Mouse (Mus musculus): Measurements from ENCODE around the gene Spry2. TPM values are rescaled to one million over a fixed set of nuclear protein-coding genes. Genes with fewer than 3 reads are reported as not detected.

The Spry2 gene
- total RNA-seq, 2 experiments from 2014 or later = 9.9 to 11.6 TPM

- no peak for ATAC-seq (replicated peaks; ENCODE audit: poor library complexity)
These were observed 3.0 kb downstream of the Spry2 start for GRCm38 (mm10) chr14:105893623-105893995.

GRCm38 (mm10) chr14:105892941-105893622 is 3.5 kb downstream of the Spry2 start:
- no peak for ATAC-seq (replicated peaks; ENCODE audit: poor library complexity)

DNA sequence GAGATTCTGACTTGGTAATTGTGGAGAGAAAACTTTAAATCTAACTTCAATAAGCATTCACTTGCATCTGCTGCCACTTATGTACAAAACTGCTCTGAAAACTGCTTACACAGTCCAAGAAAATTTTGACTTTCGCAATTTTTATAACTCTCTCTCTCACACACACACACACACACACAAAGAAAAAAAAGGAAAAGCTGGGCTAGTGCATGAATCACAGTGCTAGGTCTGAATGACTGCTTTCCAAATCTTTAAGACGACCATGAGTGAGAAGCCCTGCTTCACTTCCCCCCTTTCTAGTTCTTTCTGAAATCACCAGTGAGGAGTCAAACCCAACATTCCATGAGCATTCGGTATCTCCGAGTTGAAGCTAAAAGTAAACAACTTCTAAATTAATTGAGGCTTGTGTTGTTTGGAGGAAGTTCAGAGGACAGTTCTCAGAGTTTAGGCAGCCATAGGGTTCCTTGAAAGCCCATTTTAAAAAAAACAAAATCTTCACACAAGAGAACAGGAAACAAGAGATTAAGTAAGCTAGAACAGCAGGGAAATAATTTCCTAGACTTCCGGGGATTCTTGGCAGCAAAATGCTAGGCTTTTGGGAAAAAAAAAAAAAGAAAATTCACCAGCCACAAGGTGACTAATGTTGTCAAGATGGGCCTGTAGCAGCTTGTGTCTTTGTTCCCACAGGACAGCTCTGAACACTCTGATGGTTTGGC is 5.9 kb downstream of the Spry2 start:
- ATAC-seq (replicated peaks; ENCODE audit: poor library complexity) = no peak

DNA sequence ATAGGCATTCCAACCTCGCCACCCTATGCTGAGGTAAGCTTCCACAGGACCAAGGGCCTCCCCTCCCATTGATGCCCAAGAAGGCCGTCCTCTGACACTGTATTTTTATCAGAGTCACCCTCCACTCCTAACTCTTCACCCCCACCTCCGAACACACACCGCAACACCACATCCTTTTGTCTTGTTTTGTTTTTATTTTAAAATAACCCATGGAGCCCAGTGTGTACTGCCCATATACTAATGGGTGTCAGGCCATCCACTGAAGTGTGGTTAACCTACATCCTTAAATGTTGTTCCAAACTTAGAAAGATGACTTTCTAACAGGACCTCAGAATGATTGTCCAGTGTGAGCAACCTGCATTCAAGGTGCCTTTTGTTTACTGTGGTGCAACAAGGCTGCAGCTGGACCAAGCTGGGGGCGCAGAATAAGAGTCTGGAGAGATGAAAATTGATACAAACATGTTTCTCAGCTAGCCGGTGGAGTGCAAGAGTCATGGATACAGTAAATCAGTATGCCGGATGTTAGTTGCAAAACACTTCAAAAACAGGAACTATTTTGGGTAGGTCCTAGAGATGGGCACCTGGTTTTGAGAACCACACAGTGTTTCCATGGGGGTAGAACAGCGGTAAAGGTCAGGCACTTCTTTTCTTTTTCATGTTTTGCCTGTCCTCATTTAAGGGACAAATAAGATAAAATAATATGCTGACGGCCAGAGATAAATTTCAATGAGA is 9.8 kb downstream of the Spry2 start:
- ATAC-seq (replicated peaks; ENCODE audit: poor library complexity) = peak; percentile 91

- ATAC-seq (replicated peaks; ENCODE audit: poor library complexity) = no peak
These were observed 11.4 kb downstream of the Spry2 start for GRCm38 (mm10) chr14:105885249-105885648.

DNA sequence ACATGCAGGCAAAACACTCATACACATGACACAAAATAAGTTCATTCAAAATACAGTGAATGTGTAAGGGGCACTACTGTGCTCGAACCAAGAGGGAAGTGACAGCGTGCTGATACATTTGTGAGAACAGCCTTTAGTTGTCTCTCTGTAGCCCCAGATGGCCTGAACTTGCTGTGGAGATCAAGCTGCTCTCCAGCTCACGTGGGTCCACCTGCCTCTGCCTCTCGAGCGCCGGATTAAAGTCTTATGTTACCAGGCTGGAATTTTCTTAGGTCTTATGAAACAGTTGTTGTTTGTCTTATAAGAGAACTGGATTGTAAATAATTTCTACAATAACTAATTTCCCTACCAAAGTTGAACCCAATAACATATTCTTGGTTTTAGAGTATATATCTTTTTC is 13.4 kb downstream of the Spry2 start:
- ATAC-seq (replicated peaks; ENCODE audit: poor library complexity) = no peak

- ATAC-seq (replicated peaks; ENCODE audit: poor library complexity) = peak; percentile 77
These were observed 18.3 kb downstream of the Spry2 start for GRCm38 (mm10) chr14:105878359-105878758.

DNA sequence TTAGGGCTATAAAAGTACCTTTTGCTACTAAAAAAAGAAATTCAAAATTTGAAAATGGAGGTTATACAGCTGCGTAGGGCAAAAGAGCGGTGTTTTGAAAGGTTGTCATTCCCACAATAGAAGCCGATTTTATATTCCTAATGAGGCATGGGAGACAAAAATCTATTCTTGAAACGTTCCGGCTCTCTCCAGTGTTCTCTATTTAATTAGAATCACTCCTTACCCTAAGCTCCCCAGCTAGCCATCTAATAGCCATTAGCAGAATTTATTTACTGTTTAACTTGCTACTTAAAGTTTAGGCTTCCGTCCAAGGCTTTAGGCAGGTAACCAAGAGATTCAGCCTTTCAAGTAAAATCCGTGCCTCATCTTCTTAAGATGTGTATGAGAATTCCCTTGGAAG is 20.2 kb downstream of the Spry2 start:
- ATAC-seq (replicated peaks; ENCODE audit: poor library complexity) = no peak

GRCm38 (mm10) chr14:105870370-105870936 is 26.2 kb downstream of the Spry2 start:
- ATAC-seq (replicated peaks; ENCODE audit: poor library complexity) = no peak

- ATAC-seq (replicated peaks; ENCODE audit: poor library complexity) = peak; percentile 48
These were observed 31.2 kb downstream of the Spry2 start for GRCm38 (mm10) chr14:105865381-105865938.

- peak; percentile 58 for ATAC-seq (replicated peaks; ENCODE audit: poor library complexity)
These were observed 34.4 kb downstream of the Spry2 start for GRCm38 (mm10) chr14:105862199-105862598.

DNA sequence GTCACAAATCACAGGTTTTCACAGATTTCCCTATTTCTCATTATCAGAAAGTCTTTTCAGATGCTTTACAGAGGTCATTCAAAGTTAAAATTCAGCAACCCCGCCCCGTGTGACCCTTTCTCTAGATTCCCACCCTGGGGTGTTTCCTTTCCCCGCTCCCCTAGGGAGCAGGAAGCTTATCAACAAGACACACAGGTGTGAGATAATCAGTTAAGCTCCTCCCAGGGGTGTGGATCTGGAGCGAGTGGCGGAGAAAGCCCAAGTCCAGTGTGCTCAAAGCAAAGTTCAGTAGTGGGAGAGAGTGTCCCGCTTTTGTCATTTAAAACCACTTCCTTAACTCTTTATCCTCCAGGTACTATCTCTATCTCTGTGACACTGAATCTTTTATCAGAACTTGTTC is 35.7 kb downstream of the Spry2 start:
- no peak for ATAC-seq (replicated peaks; ENCODE audit: poor library complexity)

DNA sequence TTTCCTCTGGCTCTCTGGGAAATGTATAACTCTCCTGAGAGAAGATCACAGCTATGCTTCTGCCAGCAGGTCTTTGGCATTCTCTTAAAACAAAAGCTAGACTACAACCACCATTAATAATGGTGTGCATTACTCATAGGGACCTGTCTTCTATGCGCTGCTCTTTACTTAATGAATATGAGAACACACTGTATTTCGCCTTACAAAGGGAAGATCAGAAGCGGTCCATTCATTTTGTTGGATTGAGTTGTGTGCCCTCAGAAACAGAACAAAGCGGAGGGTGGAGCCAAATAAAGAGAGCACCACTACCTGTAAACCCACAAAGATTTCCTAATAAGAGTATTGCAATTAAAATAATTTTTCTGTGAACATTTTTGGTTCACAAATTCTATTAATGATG is 36.3 kb downstream of the Spry2 start:
- ATAC-seq (replicated peaks; ENCODE audit: poor library complexity) = no peak

GRCm38 (mm10) chr14:105859876-105860275 is 36.7 kb downstream of the Spry2 start:
- no peak for ATAC-seq (replicated peaks; ENCODE audit: poor library complexity)

GRCm38 (mm10) chr14:105859368-105859767 is 37.3 kb downstream of the Spry2 start:
- ATAC-seq (replicated peaks; ENCODE audit: poor library complexity) = no peak

DNA sequence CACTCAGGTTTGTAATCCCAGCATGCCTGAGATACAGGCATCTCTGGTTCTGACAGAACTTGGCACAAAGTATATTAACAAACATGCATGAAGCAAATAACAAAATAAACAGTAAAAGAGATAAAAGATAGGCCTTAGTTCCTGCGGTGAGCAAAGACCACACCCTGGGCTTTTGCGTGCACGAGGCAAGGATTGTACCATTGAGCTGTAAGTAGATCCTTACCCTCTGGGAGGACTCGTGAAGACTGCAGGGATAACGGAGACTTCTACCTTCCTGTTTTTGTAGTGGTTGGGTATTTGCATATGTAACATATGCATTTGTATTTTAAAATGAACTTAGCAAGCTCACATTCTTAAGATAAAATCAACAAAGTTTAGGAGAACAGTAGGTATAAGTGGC is 37.7 kb downstream of the Spry2 start:
- ATAC-seq (replicated peaks; ENCODE audit: poor library complexity) = peak; percentile 34; the same call in 1 of the 2 replicates

DNA sequence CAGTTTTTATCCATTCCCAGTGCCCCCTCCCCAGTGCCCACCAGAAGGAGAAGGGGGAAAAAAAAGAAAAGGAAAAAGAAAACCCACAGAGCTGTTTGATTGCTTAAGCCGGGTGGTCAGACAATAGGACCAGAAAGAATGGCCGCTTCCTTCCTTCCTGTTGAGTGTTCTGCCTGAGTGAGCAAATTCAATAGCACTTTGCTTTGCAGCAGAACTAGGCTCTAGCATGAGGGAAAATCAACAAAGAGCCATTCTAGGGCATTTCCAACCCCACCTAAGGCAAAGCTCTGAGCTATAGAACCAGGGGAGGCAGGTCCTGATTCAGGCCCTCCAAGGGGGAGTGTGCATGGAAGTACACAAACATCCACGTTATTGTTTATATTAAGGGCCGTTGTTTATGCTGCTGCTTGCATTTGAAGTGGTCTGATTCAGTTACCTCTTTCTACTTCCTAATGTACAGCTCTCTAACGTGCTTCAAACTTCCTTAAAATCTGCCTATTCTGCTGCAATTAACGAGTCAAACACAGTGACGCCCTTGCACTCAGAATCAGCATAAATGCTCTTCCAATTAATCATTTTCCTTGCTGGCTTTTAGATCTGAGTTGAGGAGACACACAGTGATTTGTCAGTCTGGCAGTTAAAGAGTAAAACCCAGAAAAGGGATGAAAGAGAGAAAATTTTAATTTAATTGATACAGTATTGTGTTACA is 45.1 kb downstream of the Spry2 start:
- peak; percentile 91 for ATAC-seq (replicated peaks; ENCODE audit: poor library complexity)
